Mouse (Mus musculus) myocyte (in vitro differentiated cells): ENCODE results near the gene Col13a1. TPM values are rescaled to one million over a fixed set of nuclear protein-coding genes. Genes with fewer than 3 reads are reported as not detected.

Source experiments
- H3K27me3 ChIP-seq: one replicate; pipeline ENCODE4 v1.6.1; 2011; ENCODE audit not compliant: control insufficient read depth, insufficient read depth, insufficient read length
- H3K36me3 ChIP-seq: one replicate; pipeline ENCODE4 v1.6.1; 2011; ENCODE audit not compliant: control insufficient read depth, insufficient read depth
- H3K4me2 ChIP-seq: one replicate; pipeline ENCODE4 v1.6.1; 2011; ENCODE audit warnings: low read depth, control low read depth
- H3K4me3 ChIP-seq: one replicate; pipeline ENCODE4 v1.5.1; 2011; ENCODE audit warnings: mild to moderate bottlenecking, control low read depth, moderate library complexity
- H3K79me2 ChIP-seq: one replicate; pipeline ENCODE4 v1.6.1; 2011; ENCODE audit not compliant: control insufficient read depth, insufficient read depth
- H3ac ChIP-seq: one replicate; pipeline ENCODE4 v1.6.1; 2011; ENCODE audit not compliant: control insufficient read depth, insufficient read length
- CEBPB ChIP-seq: IDR thresholded peaks from 2 replicates; pipeline ENCODE4 v1.6.1; 2011; ENCODE audit warnings: mild to moderate bottlenecking, moderate library complexity; ENCODE audit not compliant: poor library complexity, insufficient read depth, severe bottlenecking
- E2F4 ChIP-seq: IDR thresholded peaks from one replicate; pipeline ENCODE4 v1.6.1; 2011; ENCODE audit warnings: mild to moderate bottlenecking, control low read depth, moderate library complexity; ENCODE audit not compliant: insufficient read depth
- MAX ChIP-seq: IDR thresholded peaks from one replicate; pipeline ENCODE4 v1.6.1; 2011; ENCODE audit warnings: low read depth, mild to moderate bottlenecking, control low read depth
- MYOD1 ChIP-seq, 3 experiments: IDR thresholded peaks; one replicate each; pipeline ENCODE4 v1.6.1; 2011; ENCODE audit warnings: control low read depth in 2 of 3, low read depth in 2 of 3, mild to moderate bottlenecking in 2 of 3, moderate library complexity in 1 of 3; ENCODE audit not compliant: insufficient read length in 2 of 3, control insufficient read depth in 1 of 3
- MYOG ChIP-seq, 3 experiments: IDR thresholded peaks; one replicate each; pipeline ENCODE4 v1.6.1; 2011; ENCODE audit warnings: control low read depth in 2 of 3, low read depth in 2 of 3, mild to moderate bottlenecking in 2 of 3; ENCODE audit not compliant: insufficient read length in 2 of 3, control insufficient read depth in 1 of 3, insufficient read depth in 1 of 3
- POLR2A ChIP-seq: IDR thresholded peaks from one replicate; pipeline ENCODE4 v1.6.1; 2011; ENCODE audit warnings: low read depth, mild to moderate bottlenecking, control low read depth, moderate library complexity; ENCODE audit not compliant: insufficient read length
- POLR2AphosphoS2 ChIP-seq: IDR thresholded peaks from one replicate; pipeline ENCODE4 v1.6.1; 2011; ENCODE audit warnings: low read depth, control low read depth; ENCODE audit not compliant: insufficient read length
- REST ChIP-seq: IDR thresholded peaks from one replicate; pipeline ENCODE4 v1.6.1; 2011; ENCODE audit warnings: mild to moderate bottlenecking, control low read depth, moderate library complexity; ENCODE audit not compliant: insufficient read depth, insufficient read length
- SRF ChIP-seq: IDR thresholded peaks from one replicate; pipeline ENCODE4 v1.6.1; 2011; ENCODE audit warnings: low read depth; ENCODE audit not compliant: control insufficient read depth, insufficient read length
- TCF12 ChIP-seq: IDR thresholded peaks from one replicate; pipeline ENCODE4 v1.6.1; 2011; ENCODE audit warnings: mild to moderate bottlenecking, control low read depth; ENCODE audit not compliant: poor library complexity, insufficient read depth, severe bottlenecking
- TCF3 ChIP-seq: IDR thresholded peaks from one replicate; pipeline ENCODE4 v1.6.1; 2011; ENCODE audit warnings: low read depth, control low read depth; ENCODE audit not compliant: insufficient read length
- USF1 ChIP-seq: IDR thresholded peaks from one replicate; pipeline ENCODE4 v1.6.1; 2011; ENCODE audit warnings: low read depth, mild to moderate bottlenecking, control low read depth, moderate library complexity
- polyA plus RNA-seq: library from polyadenylated mRNA; unstranded; fragments of >200 nt; fragmentation: generic; extraction: Trizol; gene quantifications from one replicate; pipeline ENCODE4 v1.2.1, GENCODE M21; 2012; ENCODE audit warnings: missing spikeins

The Col13a1 gene
- polyA plus RNA-seq, 1 experiment = 0.13 TPM

DNA sequence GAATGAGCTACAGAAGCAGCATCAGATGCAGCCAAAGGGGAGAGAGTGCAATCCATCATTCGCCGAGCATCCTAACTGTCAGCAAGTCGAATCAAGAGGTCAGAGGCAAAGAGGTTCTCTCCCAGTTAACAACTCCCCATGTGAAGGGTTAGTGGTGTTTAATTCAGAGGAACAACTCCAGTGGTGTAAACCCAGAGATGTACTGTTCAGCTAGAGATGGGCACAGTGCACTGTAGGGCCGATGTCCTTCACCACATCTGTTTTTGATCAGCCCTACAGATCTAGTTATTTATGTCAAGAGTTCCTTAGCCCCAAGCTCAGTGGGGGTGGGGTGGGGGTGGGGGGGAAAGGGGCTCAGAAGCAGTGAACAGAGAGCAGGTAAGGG, 155.2 kb downstream of the Col13a1 start:
- Histone ChIP-seq H3K4me3 (no peak overlapping the region), H3K79me2 (no peaks in the 10 kb centered on the region), H3ac (no peak overlapping the region), H3K27me3 (no peaks in the 10 kb centered on the region), H3K36me3 (no peaks in the 10 kb centered on the region), H3K4me2 (no peak overlapping the region)
- TF ChIP-seq SRF = no peak
- TF ChIP-seq REST = no peak
- no peak for TF ChIP-seq TCF12
- no peak for TF ChIP-seq TCF3
- no peak for TF ChIP-seq MYOD1 (IDR thresholded peaks at IDR 0.05; ENCODE audit: control insufficient read depth in 1 of 3, insufficient read length in 2 of 3, low read depth in 2 of 3)
- no peak for TF ChIP-seq POLR2A

DNA sequence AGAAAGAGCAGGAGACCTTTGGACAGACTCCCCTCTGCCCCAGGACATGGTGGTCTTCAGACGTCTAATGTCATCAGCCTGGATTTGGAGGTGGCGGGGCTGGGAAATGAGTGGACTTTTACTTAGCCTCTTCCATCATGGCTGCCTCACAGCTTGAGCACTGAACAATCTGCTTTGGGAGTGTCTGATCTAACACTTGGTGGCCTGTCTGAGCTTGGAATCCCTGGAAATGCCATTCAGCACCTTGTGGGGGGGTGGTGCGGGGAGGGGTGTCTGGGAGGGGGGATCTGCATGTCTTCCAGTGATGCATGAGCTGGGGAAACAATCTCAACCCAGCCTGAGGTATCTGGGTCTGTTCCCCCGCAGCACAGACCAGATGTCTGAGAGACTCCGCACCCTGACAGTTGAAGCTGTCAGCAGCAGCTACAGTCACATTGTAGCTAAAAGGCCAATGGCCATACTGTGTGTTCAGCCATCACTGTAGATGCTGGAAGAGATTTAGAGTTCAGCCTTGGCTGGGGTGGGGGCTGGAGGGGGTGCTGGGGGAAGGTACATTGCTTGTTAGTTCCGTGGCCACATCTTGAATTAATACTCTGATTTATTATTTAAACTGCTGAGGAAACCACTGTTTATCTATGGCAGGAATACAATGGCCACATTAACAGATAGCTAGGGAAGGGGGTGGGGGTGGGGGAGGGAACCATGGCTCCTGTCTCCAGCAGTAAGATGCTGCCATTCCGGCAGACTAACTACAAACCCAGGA, 155.8 kb downstream of the Col13a1 start:
- Histone ChIP-seq H3ac (no peak overlapping the region), H3K36me3 (no peaks in the 10 kb centered on the region), H3K79me2 (no peaks in the 10 kb centered on the region), H3K27me3 (no peaks in the 10 kb centered on the region), H3K4me3 (no peak overlapping the region), H3K4me2 (no peak overlapping the region)
- TF ChIP-seq MAX = no peak
- TF ChIP-seq TCF3 = no peak
- no peak for TF ChIP-seq TCF12
- TF ChIP-seq USF1 = no peak
- no peak for TF ChIP-seq SRF

DNA sequence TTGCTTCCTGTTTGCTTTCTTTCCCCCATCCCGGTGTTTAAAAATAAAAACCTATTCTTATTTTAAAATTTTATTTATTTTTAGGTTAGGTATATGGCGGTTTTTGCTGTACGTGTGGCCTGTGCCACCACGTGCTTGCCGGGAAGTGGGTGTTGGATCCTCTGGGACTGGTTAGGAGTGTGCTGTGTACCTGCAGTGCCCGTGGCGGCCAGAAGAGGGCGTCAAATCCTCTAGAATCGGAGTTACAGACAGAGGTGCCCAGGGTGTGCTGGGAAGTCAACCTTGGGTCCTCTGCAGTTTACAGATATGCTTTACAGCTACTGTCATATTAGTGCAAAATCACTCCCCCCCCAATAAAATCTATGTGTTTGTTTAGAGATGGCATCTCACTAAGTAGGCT, 158.9 kb downstream of the Col13a1 start:
- no peak for TF ChIP-seq USF1
- TF ChIP-seq MYOD1 (IDR thresholded peaks at IDR 0.05; ENCODE audit: control insufficient read depth in 1 of 3, insufficient read length in 2 of 3, low read depth in 2 of 3) = no peak
- no peak for TF ChIP-seq MAX
- TF ChIP-seq TCF3 = no peak
- TF ChIP-seq POLR2A = no peak
- no peak for TF ChIP-seq E2F4
- no peak for TF ChIP-seq CEBPB
- TF ChIP-seq REST = no peak
- TF ChIP-seq TCF12 = no peak
- TF ChIP-seq POLR2AphosphoS2 = no peak
- no peak for TF ChIP-seq MYOG (IDR thresholded peaks at IDR 0.05; ENCODE audit: control insufficient read depth in 1 of 3, insufficient read depth in 1 of 3, insufficient read length in 2 of 3, low read depth in 2 of 3)
- no peak for TF ChIP-seq SRF
- no peaks in the 10 kb centered on the region for H3K79me2 ChIP-seq

DNA sequence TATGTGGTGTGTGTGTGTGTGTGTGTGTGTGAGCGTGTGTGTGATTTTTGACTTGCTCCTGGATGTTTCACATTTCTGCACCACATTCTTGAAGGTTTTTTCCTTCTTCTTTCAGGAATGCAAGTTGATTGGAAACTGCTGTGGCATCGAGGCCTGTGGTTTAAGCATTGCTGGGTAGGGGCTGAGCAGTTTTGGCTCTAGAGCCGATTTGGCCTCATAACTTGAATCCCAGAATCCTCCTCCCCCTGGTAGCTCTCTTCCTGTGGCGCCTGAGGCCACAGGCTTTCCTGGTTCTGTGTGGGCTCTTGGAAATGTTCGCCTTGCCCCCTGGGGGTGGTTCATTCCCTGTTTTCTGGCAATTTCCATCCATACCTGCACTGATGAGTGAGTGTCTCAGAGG, 166.9 kb downstream of the Col13a1 start:
- TF ChIP-seq CEBPB = no peak
- no peak for TF ChIP-seq E2F4
- no peak for TF ChIP-seq MYOD1 (IDR thresholded peaks at IDR 0.05; ENCODE audit: control insufficient read depth in 1 of 3, insufficient read length in 2 of 3, low read depth in 2 of 3)
- TF ChIP-seq MYOG (IDR thresholded peaks at IDR 0.05; ENCODE audit: control insufficient read depth in 1 of 3, insufficient read depth in 1 of 3, insufficient read length in 2 of 3, low read depth in 2 of 3) = no peak
- no peak for TF ChIP-seq POLR2AphosphoS2
- TF ChIP-seq SRF = no peak
- TF ChIP-seq TCF12 = no peak
- TF ChIP-seq REST = no peak
- no peak for TF ChIP-seq TCF3
- no peak overlapping the region for H3K4me3 ChIP-seq
- H3ac ChIP-seq = no peak overlapping the region
- H3K27me3 ChIP-seq = no peaks in the 10 kb centered on the region
- H3K79me2 ChIP-seq = no peaks in the 10 kb centered on the region
- H3K4me2 ChIP-seq = no peak overlapping the region
- H3K36me3 ChIP-seq = no peaks in the 10 kb centered on the region

More for the DNA sequence above, 158.9 kb downstream of the Col13a1 start:
- Histone ChIP-seq H3K36me3 (no peaks in the 10 kb centered on the region), H3K4me3 (no peak overlapping the region), H3K27me3 (no peaks in the 10 kb centered on the region), H3K4me2 (no peak overlapping the region), H3ac (no peak overlapping the region)

DNA sequence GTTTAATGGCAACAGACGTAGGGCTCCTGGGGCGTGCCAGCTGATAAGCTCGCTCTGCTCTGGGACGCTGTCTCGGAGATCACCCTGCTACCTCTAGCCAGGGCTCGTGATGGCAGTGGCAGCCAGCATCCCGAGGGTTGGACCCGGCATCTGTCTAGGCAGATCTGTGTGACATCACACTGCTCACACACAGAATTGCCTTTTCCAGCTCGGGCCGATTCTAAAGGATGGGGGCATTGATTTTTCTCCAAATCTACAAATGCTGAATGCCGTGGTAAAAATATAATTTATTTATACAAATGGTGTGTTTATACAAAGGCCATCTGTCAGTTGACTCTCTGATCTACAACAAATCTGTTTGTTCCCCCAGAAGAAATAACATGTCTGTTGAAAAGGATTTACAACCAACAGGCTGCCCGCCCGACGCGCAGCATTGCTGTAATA, 180.8 kb downstream of the Col13a1 start:
- Histone ChIP-seq H3K36me3 (no peaks in the 10 kb centered on the region), H3K4me2 (no peak overlapping the region), H3ac (no peak overlapping the region), H3K79me2 (no peaks in the 10 kb centered on the region), H3K4me3 (no peak overlapping the region), H3K27me3 (peaks cover 9% of the 10 kb centered on the region)
- TF ChIP-seq USF1 (no peak), CEBPB (no peak), MYOD1 (IDR thresholded peaks at IDR 0.05; ENCODE audit: control insufficient read depth in 1 of 3, insufficient read length in 2 of 3, low read depth in 2 of 3) (no peak), MYOG (IDR thresholded peaks at IDR 0.05; ENCODE audit: control insufficient read depth in 1 of 3, insufficient read depth in 1 of 3, insufficient read length in 2 of 3, low read depth in 2 of 3) (no peak), REST (no peak), POLR2A (no peak), TCF3 (no peak), POLR2AphosphoS2 (no peak), MAX (no peak), E2F4 (no peak), SRF (no peak), TCF12 (no peak)
